Mouse (Mus musculus) limb, embryonic 11.5 days (tissue): ENCODE results near the gene Nlrp5. TPM values are rescaled to one million over a fixed set of nuclear protein-coding genes. Genes with fewer than 3 reads are reported as not detected.
"Not testable (repeated sequence)": the region's sequence is repeated elsewhere in the genome, so short reads cannot be mapped to it uniquely, and the experiment has no call there.

Experiments
- ATAC-seq: fragments of 200-750 bp; cut with Nextera tagmentation; 2 replicates; pipeline ENCODE4 v1.8.0; 2017; ENCODE audit warnings: low read depth; ENCODE audit not compliant: insufficient number of reproducible peaks, low FRiP score, low TSS enrichment
- DNase-seq: peaks from one replicate; pipeline ENCODE4 v3.0.0-alpha.2; 2015; ENCODE audit warnings: low spot score
- H3K27ac ChIP-seq: fragments of 300-500 bp; sonication (generic); replicated peaks from 2 replicates; pipeline ENCODE4 v1.5.1; 2014; ENCODE audit warnings: low read depth, mild to moderate bottlenecking, low read length
- H3K27me3 ChIP-seq: fragments of 300-500 bp; sonication (generic); 2 replicates; pipeline ENCODE4 v1.6.1; 2014; ENCODE audit warnings: mild to moderate bottlenecking, low read length, mixed read lengths; ENCODE audit not compliant: control insufficient read depth, insufficient read depth
- H3K36me3 ChIP-seq: fragments of 300-500 bp; sonication (generic); 2 replicates; pipeline ENCODE4 v1.6.1; 2014; ENCODE audit warnings: mild to moderate bottlenecking, low read length, moderate library complexity, mixed read lengths; ENCODE audit not compliant: control insufficient read depth, insufficient read depth
- H3K4me1 ChIP-seq: fragments of 300-500 bp; sonication (generic); 2 replicates; pipeline ENCODE4 v1.6.1; 2014; ENCODE audit warnings: low read length, mixed read lengths; ENCODE audit not compliant: control insufficient read depth, insufficient read depth
- H3K4me2 ChIP-seq: fragments of 300-500 bp; sonication (generic); 2 replicates; pipeline ENCODE4 v1.6.1; 2014; ENCODE audit warnings: low read depth, mild to moderate bottlenecking, moderate library complexity; ENCODE audit not compliant: severe bottlenecking
- H3K4me3 ChIP-seq: fragments of 300-500 bp; sonication (generic); 2 replicates; pipeline ENCODE4 v1.5.1; 2014; ENCODE audit warnings: low read depth, low read length
- H3K9ac ChIP-seq: fragments of 300-500 bp; sonication (generic); 2 replicates; pipeline ENCODE4 v1.6.1; 2014; ENCODE audit warnings: mild to moderate bottlenecking, low read length
- H3K9me3 ChIP-seq: fragments of 300-500 bp; sonication (generic); 2 replicates; pipeline ENCODE4 v1.6.1; 2016; ENCODE audit warnings: low read length; ENCODE audit not compliant: control insufficient read depth
- WGBS: fragments of 180-500 bp; shearing (Covaris S2); extraction: QIAGEN DNeasy Blood & Tissue Kit; methylation state at CpG from one replicate; pipeline ENCODE4 v1.1.7; 2014; 5-methylcytosine and 5-hydroxymethylcytosine counted together
- microRNA-seq: library from miRNA; unstranded; fragments of <30 nt; microRNA quantifications from one replicate; pipeline ENCODE4, GENCODE M21; 2016
- polyA plus RNA-seq: library from polyadenylated mRNA; unstranded; fragments of >200 nt; fragmentation: Nextera tagmentation; extraction: Ambion mirVana; gene quantifications from 2 replicates; pipeline ENCODE4 v1.2.1, GENCODE M21; 2014

The Nlrp5 gene
- polyA plus RNA-seq, result not detected in 2 replicates

DNA sequence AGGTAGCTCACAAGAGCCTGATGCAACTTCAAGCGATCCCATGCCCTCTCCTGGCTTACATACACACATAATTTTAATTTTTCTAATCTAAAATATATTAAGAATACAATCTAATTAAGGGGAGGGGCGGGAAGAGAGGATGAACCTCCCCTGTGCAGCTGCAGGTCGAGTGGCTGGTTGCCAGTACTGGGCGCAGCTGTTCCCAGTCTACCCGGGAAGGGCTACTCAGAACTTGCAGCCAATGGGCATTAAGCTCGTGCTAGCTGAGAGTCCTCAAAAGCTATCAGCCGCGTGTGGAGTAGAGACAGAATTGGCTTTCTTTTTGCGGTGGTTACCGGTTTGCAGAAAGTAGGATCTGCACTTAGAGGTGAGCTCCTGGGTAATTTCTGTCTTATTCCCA is at the start of gene Nlrp5:
Nlrp5 (plus strand) TSS at position 301 of the 400 bp plus-strand sequence.
- Histone ChIP-seq H3K4me1 (no peaks in the 10 kb centered on the region), H3K36me3 (no peaks in the 10 kb centered on the region), H3K4me3 (no peak within 1 kb of the TSS), H3K4me2 (no peak within 1 kb of the TSS), H3K9me3 (peaks cover 22% of the 10 kb centered on the region), H3K9ac (no peak within 1 kb of the TSS), H3K27me3 (no peaks in the 10 kb centered on the region), H3K27ac (no peak within 1 kb of the TSS)
- WGBS, result 71% methylated on average over 10 of the region's 10 CpGs
- no peak for DNase-seq
- no peak for ATAC-seq

DNA sequence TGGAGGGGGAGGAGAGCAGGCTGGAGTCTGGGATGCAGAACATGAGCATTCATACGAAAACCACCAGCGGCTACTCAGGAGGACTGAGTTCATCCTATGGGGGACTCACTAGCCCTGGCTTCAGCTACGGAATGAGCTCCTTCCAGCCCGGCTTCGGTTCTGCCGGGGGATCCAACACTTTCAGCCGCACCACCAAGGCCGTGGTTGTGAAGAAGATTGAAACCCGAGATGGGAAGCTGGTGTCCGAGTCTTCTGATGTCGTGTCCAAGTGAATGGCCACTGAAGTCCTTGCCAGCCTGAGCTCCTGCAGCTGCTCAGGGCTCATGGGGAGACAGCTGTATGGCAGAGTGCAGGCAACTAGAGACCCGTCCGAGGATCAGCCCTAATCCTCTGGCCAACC is 27.4 kb upstream of the Nlrp5 start:
- not testable (repeated sequence) for H3K4me1 ChIP-seq, H3K9me3 ChIP-seq, H3K27ac ChIP-seq, H3K4me3 ChIP-seq, H3K9ac ChIP-seq, ATAC-seq, H3K27me3 ChIP-seq, H3K4me2 ChIP-seq, H3K36me3 ChIP-seq, DNase-seq
- WGBS, result 90% methylated on average over 13 of the region's 13 CpGs

DNA sequence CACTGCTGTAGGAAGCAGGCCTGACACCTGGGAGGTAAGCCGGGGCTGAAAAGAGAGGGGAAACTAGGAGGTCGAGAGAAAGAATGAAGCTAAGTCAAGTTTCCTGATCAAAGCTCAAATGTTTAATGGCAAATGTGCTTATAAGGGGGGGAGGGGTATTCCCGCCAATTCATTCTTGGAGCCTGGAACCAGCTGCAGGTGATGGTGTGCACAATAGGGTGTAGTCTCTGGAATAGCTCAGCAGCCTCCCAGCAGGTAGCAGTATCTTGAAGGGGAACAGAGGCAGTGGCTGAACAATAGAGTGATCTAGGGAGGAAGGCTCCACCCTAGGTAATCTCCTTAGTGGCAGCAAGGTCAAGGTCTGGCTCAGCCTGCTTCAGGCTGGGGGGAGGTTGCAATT is 84.5 kb downstream of the Nlrp5 start:
- H3K4me3 ChIP-seq, ATAC-seq, H3K27ac ChIP-seq, H3K27me3 ChIP-seq, H3K36me3 ChIP-seq, H3K9ac ChIP-seq, H3K4me1 ChIP-seq, H3K4me2 ChIP-seq, DNase-seq: not testable (repeated sequence)
- H3K9me3 ChIP-seq, result peaks cover 15% of the 10 kb centered on the region; the same call in 1 of the 2 replicates
- WGBS, result 64% methylated on average over 3 of the region's 3 CpGs

DNA sequence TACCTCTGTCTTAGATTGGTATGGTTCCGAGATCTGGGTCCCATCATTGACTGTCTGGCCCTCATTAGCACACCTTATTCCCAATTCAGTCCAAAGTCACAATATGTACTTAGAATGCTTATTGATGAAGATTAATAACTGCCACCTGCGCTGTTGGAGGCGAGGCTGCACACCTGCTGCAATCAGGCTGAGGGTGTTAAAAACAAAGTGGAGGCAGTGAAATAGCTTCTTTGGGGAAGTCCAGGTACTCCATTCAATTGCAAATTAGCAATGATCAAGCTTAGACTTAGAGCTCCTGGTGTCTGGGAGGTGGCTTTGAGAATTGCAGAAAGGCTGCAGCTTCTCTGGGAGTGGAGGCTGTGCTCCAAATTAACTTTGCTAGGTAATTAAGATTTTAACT is 85.1 kb downstream of the Nlrp5 start:
- not testable (repeated sequence) for H3K4me3 ChIP-seq, DNase-seq, ATAC-seq, H3K4me1 ChIP-seq, H3K9ac ChIP-seq, H3K27me3 ChIP-seq, H3K4me2 ChIP-seq, H3K36me3 ChIP-seq, H3K27ac ChIP-seq
- H3K9me3 ChIP-seq, result peaks cover 15% of the 10 kb centered on the region; the same call in 1 of the 2 replicates
- 75% methylated on average over 3 of the region's 3 CpGs for WGBS

DNA sequence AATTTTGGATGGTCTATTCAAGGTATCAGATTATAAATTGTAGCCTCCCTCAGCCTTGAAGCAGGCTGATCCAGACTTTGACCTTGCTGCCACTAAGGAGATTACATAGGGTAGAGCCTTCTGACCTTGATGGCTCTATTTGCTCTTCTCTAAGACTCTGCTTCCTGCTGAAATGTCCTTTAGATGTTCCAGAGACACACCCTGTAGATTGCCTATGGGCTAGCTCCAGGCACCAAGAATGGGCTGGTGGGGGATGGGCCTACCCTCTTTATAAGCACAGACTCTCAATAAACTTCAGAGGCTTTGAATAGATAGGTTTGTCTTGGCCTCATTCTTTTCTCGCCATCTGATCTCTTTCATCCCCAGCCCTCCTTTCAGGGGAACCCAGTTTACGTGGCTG is 87.2 kb downstream of the Nlrp5 start:
- not testable (repeated sequence) for DNase-seq, H3K4me2 ChIP-seq, H3K9ac ChIP-seq, H3K27ac ChIP-seq, H3K36me3 ChIP-seq, H3K27me3 ChIP-seq, H3K4me3 ChIP-seq, H3K9me3 ChIP-seq, H3K4me1 ChIP-seq, ATAC-seq
- WGBS, result 74% methylated on average over 2 of the region's 2 CpGs

Small RNA genes lying within 50 kb of the gene (microRNA-seq; reads per million reads assigned to microRNA genes)
- not detected for gene Gm25196

Other genes starting within 250 kb of the Nlrp5 start
- gene Gm10662, start 241.4 kb upstream of the Nlrp5 start, polyA plus RNA-seq, result not detected in 2 replicates
- gene Vmn1r165, start 168.6 kb upstream of the Nlrp5 start, polyA plus RNA-seq, result not detected in 2 replicates
- not detected in 2 replicates for gene Vmn1r166, start 134.2 kb upstream of the Nlrp5 start, polyA plus RNA-seq
- gene Gm6902, start 107.0 kb upstream of the Nlrp5 start, polyA plus RNA-seq, result not detected in 2 replicates
- gene Nlrp4e, start 84.7 kb upstream of the Nlrp5 start, polyA plus RNA-seq, result not detected in 2 replicates
- gene Vmn1r167, start 121.3 kb downstream of the Nlrp5 start, polyA plus RNA-seq, result not detected in 2 replicates
- gene Vmn1r168, start 153.8 kb downstream of the Nlrp5 start, polyA plus RNA-seq, result not detected in 2 replicates
- gene Vmn1r169, start 189.6 kb downstream of the Nlrp5 start, polyA plus RNA-seq, result not detected in 2 replicates
- not detected in 2 replicates for gene Vmn1r170, start 220.3 kb downstream of the Nlrp5 start, polyA plus RNA-seq
- not detected in 2 replicates for gene Vmn1r171, start 244.8 kb downstream of the Nlrp5 start, polyA plus RNA-seq